Mouse (Mus musculus) urinary bladder, postnatal 4 days (tissue): ENCODE measurements around the gene E130114P18Rik.

Source experiments
- DNase-seq, 2 experiments: peaks; one replicate each; pipeline ENCODE4 v3.0.0; 2021 to 2022; ENCODE audit warnings: low spot score in 2 of 2

E130114P18Rik gene

DNA sequence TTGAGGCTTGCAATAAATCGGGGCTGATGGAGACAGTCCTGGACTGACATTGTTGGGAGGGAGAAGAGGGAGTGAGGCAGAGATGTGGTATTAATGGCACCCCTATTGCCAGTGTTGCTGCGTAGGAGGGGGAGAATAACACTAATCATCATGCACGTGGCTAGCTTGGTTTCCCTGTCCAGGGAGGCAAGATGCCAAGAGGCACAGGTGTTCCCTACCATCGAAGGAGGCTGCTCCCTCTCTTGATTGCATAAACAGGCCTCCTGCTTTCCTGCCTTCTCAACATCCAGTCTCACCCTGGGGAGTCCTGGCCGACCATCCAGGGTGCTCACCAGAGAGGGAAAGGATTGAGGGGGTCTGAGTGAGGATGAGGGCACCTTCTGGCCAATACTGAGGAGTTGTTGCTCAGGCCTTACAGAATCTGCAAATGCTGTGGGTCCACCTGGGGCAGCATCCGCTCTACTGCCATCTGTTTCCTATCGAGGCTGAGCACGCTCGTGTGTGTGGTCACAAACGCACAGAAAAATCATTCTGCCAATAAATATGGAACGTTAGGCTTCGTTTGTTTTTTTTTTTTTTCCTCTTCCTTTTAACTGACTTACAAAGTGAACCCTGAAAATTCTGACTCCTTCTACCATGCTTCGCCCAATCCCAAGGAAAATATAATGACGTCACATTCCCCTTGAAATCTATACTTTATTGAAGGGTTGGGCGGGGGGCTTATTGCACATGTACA lies 130.0 kb downstream of the E130114P18Rik start:
- DNase-seq, result no peak

DNA sequence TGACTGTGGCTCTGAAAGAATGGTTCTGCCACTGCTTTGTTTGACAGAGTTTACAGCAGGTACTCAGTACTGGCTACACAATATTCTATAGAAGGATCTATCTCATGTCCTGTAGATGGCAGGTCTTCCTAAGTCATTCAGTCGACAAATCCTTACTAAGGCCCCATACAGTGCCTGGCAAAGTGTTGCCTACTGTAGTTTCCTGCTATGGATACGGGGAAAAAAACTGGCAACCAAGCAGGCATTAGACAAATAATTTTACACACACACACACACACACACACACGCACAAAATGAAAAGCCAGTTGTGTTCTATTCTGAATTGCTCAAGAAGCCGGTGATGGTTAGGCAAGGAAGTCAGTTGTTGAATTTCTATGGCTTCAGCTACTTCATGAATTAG lies 130.6 kb downstream of the E130114P18Rik start:
- DNase-seq, result no peak

DNA sequence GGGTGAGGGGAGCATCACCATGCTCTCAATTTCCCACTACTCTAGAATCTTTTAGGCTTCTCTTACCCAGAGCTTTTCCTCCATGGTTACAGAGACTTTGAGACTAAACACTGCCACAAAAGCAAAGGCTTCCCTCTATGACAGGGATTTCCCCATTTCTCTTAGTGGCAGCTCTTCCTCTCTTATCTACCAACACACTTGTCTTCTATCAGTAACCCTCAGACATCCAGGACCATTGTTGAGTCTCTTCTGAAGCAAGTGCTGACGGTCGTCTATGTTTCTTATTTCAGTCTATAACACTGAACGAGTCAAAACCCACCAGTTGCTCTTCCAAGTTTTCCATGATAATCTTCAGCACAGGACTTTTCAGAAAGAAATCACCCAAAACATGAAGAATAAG lies 137.5 kb downstream of the E130114P18Rik start:
- DNase-seq, result no peak

DNA sequence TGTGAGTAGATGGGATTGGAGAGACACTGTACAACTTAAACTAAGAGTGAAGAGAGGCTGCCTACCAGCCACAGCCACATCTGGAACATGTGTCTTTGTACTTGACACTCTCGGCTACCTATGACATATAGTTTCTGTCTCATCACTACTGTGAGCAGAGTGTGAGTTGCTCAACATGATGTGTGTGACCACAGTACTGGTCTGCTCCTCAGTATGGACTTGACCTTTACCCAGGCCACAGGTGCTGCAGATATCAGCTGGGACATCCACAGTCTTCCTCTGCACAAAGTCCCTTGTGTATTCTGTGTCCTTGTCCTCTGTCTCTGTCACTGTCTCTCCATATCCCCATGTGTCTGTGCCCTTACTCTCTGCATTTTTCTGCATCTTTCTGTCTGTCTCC lies 141.3 kb downstream of the E130114P18Rik start:
- no peak for DNase-seq

DNA sequence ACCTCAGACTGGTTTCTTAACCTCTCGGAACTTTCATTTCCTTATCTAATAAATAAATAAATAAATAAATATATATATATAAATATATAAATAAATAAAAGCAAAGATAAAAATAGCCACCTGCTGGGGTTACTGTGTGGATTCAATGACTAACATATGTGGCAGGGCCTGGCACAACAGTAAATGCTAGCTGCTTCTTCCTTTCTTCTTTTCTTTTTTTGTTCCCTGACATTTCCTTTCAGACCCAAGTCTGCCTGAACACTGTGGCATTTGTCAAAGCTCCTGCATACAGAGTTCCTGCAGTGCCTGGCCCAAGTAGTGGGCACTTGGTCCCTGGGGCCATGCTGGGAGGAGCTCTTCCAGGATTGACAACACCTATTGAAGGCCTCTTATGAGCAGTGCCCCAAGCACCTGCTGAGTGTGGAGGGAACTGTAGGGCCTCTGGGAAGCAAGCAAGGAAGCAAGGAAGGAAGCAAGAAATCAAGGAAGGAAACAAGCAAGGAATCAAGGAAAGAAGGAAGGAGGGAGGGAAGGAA lies 142.1 kb downstream of the E130114P18Rik start:
- no peak for DNase-seq

DNA sequence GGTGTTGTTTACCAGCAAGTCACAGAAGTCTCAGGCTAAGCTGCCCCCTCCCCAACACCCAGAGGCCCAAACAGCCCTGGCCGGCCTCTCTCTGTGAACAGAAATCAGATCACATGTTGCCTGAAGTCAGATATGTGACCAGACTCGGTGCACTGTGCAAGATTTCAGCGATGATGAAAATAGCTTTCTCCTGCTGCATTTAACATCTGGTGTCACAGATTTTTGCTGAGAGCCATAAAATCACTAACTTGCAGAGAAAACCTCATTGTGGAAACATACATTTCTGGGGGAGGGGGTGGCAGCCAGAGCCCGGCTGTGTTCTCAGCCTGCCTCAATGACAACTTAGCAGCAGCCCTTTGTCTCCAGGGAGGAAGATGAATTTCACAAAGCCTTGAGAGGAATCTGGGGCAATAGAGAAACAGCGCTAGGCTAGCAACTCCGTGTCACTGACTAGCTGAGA lies 142.6 kb downstream of the E130114P18Rik start:
- no peak for DNase-seq

DNA sequence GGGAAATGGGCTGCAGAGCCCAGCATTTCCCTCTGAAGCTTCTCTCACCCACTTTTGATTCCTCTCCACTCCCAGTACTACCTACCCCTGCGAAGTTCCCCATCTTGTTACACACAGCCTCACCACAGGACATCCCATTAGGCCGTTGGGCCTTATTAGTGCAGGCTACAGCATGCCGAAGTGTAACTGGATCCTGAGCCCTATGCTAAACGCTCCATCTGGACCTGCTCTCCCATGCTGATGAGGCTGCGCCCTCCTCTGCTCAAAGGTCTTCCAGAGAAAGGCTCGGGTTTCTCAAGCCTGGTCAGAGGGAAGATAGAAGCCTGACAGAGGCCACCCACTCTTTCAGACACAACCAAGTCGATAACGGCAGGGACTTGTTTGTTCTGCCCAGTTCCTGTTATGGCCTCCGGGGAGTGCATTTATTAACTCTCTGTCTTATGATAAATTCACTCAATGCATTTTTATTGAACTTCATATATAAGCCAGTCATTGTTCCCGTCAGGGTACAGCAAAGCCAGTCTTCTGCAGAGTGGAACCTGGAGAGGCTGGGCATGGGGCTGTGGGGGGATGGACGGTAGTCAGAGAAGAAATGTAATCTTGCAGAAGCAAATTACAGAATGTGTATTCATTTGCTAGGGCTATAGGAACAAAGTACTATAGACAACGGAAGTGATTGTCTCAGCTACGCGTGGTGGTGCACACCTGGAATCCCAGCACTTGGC lies 148.8 kb downstream of the E130114P18Rik start:
- DNase-seq, result no peak

DNA sequence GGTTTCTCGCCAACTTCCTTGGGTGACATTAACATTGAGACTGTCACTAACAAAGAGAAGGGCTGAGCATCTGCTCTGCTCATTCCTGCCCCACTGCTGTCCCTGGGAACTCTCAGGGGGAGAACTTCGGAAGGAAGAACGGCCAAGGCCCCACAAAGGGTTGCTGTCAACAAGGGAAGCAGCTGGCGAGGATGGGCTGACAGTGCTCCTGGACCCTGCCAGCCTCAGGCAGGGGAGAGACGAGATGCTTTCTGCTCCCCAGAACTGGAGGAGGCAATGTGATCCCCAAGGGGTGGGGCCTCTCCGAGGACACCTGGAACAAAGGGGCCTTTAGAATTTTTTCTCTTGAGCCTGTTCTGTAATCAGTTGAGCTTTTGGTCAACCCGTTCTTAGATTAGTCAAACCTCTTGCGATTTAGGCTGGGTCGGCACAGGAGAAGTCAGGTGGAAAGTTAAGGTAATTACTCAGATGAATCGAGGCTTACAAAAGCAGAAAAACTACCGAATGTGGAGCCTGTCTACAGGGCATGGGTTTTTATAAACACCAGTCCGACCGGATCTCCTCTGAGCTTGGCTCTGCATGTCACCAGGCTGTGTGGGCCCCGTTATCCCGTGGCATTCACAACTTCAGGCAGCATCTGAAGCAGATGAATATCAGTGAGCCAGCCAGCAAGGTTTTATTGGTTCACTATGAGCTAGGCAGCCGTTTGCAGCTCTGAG lies 151.7 kb downstream of the E130114P18Rik start:
- no peak for DNase-seq

DNA sequence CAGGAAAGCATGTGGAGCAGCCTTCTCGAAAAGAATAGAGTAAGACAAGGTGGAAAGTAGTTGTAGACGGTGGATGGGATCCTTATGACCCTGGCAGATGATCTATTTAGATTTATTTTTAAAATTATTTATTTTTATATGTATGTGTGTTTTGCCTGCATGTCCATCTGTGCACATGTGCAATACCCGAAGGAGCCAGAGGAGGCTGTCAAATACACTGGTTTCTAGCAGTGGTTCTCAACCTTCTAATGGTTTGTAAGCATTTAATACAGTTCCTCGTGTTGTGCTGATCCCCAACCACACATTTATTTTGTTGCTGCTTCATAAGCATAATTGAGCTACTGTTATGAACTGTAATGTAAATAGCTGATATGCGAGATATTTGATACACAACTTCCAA lies 154.7 kb downstream of the E130114P18Rik start:
- DNase-seq, result no peak

DNA sequence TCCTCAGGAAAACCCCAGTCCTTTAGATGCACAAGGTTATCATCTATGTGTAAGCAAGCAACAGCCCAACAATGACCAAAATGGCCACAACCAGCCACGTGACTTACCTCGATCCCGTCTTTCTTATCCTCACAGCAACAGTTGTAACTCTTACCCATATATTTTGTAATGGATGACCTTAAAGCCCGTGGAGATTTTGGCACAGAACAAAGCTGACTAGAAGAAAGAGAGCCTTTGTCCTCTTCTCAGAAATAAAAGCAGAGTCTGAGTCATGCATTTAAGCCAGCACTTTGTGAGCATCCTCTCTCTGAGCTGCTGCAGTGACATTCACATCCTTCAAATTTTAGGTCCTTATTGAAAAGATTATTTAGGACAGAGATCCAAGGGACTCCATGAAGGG lies 156.1 kb downstream of the E130114P18Rik start:
- DNase-seq, result no peak

DNA sequence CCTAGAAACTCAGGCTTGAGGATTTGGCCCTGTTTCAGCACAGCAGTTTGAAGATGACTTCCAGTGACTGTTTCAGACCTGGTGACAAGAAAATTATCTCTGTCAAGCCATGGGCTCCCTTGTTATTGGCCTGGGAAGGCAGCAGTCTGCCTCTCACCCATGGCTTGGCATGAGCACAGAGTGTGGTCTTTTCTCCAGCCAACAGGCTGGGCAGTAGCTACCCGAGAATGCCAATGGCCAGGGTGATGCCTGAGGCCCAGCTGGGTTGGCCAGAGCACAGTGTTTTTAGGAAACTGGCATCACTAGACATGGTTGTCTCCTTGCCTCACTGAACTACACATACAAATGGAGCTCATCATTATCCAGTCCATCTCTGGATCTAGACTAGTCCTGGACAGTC lies 157.5 kb downstream of the E130114P18Rik start:
- no peak for DNase-seq

DNA sequence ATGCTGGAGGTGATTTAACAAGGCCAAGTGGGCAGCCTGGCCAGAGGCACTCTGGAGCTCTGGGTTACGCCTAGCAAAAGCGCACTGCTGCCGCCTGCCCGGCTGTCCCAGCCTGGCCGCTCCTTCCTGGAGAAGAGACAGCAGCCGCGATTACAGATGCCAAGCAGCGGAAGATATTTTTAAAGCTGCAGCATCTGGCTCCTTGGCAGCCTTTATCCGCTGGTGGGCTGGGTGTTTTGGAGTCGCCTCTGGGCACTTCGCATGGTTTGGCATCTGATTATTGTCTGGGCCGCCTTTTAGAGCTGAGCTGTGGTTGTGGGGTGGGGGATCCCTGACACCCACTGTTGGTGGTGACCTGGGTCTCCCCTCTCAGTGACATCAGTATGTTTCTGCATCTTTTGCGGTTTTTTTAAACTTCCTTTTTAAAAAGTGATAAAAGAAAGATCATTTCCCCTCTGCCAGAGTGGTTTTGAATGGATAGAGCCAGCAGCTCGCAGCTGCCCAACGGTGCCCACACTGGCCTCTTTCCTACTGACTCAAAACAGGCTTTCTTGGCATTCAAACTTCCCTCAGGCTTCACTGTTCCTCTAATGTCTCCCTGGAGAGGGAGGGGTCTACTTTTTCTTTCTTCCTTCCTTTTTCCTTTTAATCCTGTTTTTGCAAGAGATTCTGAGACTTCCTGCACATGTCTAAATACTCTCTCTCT lies 159.1 kb downstream of the E130114P18Rik start:
- DNase-seq, result no peak

DNA sequence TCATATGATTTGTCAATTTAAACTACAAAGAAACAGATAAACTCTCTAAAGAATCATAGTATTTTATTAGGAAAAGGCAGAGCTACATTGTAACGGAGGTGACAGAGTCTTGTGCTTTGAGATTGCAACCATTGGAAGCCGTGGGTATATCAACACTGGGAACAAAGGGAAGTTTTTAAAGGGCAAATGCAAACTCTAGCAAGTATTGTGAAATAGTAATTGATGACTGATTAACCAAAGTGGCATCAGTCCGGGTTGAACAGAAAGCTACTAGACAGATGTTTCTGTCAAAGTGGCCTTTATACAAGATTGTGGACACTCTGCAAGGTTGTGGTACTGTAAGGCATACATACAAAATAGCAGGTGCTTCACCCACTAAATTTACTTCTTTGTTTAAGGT lies 162.8 kb downstream of the E130114P18Rik start:
- no peak for DNase-seq

DNA sequence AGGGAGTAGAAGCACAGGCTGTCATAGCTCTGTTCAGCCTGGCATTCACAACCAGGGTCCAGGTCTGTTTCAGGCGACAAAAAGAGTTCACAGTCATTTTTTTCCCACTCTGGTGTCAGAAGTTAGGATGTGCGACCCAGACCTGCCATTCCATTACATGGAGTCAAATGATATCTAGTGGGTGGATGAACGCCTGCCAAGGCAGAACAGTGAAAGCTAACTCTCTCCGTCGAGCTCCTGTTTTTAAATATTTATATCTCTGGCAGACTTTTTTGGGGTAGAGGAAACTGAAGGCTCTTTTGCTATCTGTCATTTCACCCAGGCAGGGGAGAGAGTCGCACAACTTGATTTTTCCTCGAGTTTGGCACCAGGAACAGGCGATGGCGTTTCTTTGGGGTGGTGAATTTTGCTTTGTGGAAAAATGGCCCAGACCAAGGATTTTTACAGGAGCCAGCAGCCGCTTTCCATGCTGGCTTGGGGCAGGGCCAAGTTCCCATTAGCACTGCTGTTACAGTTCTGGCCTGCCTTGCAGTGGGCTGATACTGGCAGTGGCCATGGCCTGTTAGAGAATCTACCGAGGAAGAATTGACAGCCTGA lies 166.5 kb downstream of the E130114P18Rik start:
- peak; percentile 47 to 65 for DNase-seq

DNA sequence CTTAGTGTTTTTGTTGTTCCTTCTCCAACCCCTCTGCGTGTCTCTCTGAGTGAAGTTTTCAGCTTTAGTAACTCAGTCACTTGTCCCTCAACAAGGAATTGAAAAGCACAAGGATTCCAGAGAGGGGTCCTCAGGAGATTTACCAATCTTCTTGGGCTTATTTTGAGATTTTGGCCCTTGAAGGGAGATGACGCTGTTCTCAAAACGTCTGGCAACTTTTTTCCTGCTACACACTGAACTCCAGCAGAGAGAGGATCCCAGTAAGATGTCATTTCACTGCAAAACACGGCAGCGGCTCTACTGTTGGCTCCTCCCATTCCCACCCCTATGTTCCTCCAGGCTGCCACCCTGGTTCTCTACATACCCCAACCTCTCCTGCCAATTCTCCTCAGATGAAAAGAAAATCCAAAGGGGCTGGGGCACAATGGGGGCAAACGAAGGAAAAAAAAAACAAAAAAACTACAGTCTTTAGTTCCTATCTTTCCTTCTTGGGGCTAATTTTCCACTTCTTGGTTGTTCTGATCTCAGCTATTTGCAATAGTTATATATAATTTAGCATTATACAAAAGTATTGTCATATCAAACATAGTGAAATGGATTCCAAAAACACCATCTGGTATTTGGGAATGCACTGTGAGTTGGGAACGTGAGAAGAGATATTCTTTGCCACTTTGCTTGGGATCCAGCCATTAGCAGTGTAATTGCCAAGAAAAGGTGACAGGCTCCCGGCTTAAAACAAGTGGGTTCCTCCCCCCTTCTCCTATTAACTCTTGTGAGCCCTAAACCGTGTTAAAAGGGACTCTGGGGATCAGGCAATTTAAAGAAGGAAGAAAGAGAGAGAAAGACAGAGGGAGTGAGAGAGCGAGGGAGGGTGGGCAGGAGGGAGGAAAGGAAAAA lies 167.8 kb downstream of the E130114P18Rik start:
- no peak for DNase-seq

DNA sequence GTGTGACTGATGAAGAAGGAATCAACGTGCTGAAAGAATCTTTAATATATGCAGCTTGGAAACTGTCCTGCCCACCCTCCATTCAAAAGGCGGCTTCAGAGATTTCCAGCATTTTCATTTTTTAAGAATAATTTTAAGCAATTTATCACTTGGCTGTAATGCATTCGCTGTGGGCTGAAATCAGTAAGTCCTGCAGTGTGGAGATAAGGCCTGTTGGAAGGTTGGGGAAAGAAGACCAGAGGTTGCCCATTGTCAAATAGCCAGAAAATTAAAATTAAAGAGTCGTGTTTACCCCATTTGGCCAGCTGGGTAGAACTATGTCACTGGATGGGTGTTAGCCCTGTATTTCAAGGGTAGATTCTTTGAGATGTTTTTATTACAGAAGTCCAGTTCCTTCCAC lies 168.5 kb downstream of the E130114P18Rik start:
- no peak for DNase-seq

DNA sequence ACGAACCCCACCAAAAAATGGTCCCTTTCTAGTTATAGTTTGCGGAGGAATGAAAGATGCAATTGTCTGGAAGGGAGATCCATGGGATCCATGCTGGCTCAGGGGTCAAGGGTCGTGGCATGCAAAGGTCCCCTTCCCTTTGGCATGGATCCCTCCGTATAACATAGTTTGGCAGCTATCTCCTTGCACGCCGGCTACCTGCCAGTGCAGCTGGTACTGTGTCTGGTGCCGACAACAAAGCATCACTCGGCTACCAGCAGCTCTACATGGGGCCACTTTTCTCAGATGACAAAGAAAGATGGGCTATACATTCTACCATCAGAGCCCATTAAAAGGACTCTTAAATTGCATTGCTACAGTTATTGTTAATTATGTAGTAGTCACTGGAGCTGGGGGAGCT lies 169.2 kb downstream of the E130114P18Rik start:
- no peak for DNase-seq

DNA sequence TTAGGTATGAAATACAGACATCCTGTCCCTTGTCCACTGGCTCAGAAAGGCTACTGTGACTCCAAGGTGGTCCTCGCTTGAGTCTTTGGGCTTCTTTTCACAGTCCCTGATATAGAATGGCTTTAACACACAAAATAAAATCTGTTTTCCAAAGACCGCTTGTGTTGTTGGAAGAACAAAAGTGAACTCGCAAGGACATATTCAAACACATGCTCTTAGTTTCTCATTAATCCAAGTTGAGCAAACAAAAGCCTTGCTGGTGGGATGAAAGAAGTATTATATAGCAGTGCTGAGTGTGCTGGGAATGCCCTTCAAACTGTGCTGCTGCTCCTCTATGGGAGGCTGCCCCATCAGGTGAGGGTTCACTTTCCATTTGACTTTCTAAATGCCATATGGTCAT lies 169.7 kb downstream of the E130114P18Rik start:
- no peak for DNase-seq

DNA sequence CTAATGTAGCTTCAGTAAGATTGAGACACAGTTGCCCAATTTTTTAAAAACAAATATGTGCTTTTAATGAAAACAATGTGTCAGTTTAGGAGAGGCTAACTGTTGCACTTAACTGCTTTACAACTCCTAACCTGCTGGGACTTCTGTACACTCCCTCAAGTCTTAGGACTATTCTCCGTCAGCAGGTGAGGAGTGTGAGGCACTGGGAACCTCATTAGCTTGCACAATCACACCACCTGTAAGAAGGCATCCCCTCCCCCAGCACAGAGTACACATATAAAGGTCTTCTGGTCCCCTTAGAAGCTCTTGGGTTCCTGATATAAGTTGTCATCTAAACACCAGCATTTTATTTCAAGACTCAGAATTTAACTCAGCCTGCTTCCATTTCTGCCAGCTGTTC lies 170.7 kb downstream of the E130114P18Rik start:
- no peak for DNase-seq

DNA sequence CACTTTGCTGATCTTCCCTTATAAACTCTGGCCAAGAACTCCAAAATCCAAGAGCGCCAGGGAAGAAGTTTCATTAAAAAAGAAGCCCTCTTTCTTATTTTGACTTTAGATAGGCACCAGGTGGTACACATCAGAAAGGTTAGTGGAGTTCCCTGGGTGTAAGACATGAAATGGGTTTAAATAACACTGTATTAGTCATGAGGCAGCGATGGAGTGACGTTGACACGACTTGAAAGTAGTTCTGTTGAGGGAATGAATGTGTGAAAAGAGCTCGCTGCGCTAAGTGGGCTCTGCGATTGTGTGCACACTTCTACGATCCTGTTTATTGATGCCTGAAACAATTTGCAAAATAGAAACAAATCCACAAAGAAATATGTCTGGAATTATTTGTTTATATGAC lies 171.4 kb downstream of the E130114P18Rik start:
- DNase-seq, result no peak
